Mouse (Mus musculus) left cerebral cortex, adult 2 months (tissue): ENCODE results near the gene Spns3. TPM values are rescaled to one million over a fixed set of nuclear protein-coding genes. Genes with fewer than 3 reads are reported as not detected.

Source experiments
- DNase-seq, 2 experiments: peaks; one replicate each; pipeline ENCODE4 v3.0.0; 2021 to 2022; ENCODE audit warnings: low spot score in 2 of 2, mixed read lengths in 1 of 2; ENCODE audit errors: extremely low spot score in 1 of 2
- H3K27ac ChIP-seq: fragments of 200-600 bp; 2 replicates; pipeline ENCODE4 v1.8.1; 2022
- H3K4me3 ChIP-seq: fragments of 200-600 bp; 2 replicates; pipeline ENCODE4 v1.8.1; 2022
- CTCF ChIP-seq: fragments of 200-600 bp; IDR thresholded peaks from 2 replicates; pipeline ENCODE4 v1.8.1; 2022; ENCODE audit warnings: antibody characterized with exemption, mild to moderate bottlenecking, moderate library complexity
- intact Hi-C: fragments of 180-260 bp; cut with DNase I; formaldehyde crosslinking; loops from one replicate; pipeline ENCODE4 v1.15.1; 2025
- total RNA-seq, 2 experiments: library from RNA; stranded (reverse); gene quantifications; 2 replicates each; pipeline ENCODE4 v1.2.3; 2021

Gene Spns3
- total RNA-seq, 2 experiments from 2014 or later, result 0.38 to 0.47 TPM

- H3K27ac ChIP-seq, result no peak overlapping the region
- intact Hi-C loops, result loop anchor here (10.0 kb wide), 2 partner anchors 279 to 469 kb away; partner anchors contain the start of gene Ncbp3
- H3K4me3 ChIP-seq, result peak overlapping the region; percentile 51
- TF ChIP-seq CTCF, result no peak
- no peak for DNase-seq
Observed at GRCm38 (mm10) chr11:72576111-72576465, 25.8 kb upstream of the Spns3 start.

DNA sequence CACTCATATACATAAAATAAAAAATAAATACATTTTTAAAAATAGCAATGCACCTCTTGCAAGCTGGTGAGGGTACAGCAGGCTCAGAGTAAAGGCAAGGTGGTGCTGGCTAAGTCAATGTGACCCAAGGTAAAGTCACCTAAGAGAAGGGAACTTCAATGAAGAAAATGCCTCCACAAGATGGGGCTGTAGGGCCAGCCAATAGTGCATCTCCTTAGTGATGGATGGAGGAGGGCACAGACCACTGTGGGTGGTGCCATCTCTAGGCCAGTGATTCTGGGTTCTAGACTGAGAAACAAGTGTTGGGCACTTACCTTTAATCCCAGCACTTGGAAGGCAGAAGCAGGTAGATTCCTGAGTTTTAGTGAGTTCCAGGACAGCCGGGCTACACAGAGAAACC is 23.5 kb upstream of the Spns3 start:
- Histone ChIP-seq H3K27ac (no peak overlapping the region), H3K4me3 (no peak overlapping the region)
- intact Hi-C loops, result loop anchor here (5.0 to 10.0 kb wide), 3 partner anchors 163 to 471 kb away; partner anchors contain the start of gene Ncbp3
- no peak for DNase-seq
- peak; percentile 59 for TF ChIP-seq CTCF

GRCm38 (mm10) chr11:72570319-72570979 is 20.1 kb upstream of the Spns3 start:
- peak; percentile 90 for TF ChIP-seq CTCF
- DNase-seq, result peak; percentile 78 to 84
- intact Hi-C loops, result loop anchor here (1.0 to 10.0 kb wide), 5 partner anchors 153 to 474 kb away; partner anchors contain the start of gene Ncbp3
- 0 out of 2 replicates have a peak overlapping the region, but pooled peaks have one; percentile 28 for H3K4me3 ChIP-seq
- no peak overlapping the region for H3K27ac ChIP-seq

DNA sequence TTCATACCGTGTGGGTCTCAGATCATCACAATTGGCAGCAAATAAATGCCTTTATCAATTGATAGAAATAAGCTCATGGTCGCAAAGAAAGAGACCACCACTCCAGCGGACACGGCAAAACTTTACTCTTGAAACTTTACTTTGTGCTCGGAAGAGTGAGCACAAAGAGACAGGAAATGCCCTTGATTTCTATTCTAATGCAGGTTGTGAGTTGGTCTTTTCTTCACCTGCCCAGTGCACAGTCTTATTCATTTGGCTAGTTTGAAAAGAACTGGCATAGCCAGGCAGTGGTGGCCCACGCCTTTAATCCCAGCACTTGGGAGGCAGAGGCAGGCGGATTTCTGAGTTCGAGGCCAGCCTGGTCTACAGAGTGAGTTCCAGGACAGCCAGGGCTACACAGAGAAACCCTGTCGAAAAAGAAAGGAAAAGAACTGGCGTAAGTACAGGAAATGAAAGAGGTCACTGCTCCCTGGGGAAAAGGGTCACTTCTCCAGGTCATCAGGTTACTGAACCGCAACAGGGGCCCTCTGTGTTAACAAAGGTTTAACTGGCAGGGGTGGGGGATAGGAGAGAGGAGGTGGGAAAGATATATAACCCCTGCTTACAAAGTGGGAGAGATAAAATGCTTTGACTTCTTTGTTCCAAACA is 19.5 kb upstream of the Spns3 start:
- no peak for DNase-seq
- no peak for TF ChIP-seq CTCF
- Histone ChIP-seq H3K27ac (no peak overlapping the region), H3K4me3 (no peak overlapping the region)
- intact Hi-C loops, result loop anchor here (1.0 to 10.0 kb wide), 5 partner anchors 154 to 475 kb away; partner anchors contain the start of gene Ncbp3

- intact Hi-C loops, result no loop called here
- no peak for TF ChIP-seq CTCF
- Histone ChIP-seq H3K27ac (no peak overlapping the region), H3K4me3 (no peak overlapping the region)
- DNase-seq, result no peak
Observed at GRCm38 (mm10) chr11:72569051-72569450, 18.7 kb upstream of the Spns3 start.

DNA sequence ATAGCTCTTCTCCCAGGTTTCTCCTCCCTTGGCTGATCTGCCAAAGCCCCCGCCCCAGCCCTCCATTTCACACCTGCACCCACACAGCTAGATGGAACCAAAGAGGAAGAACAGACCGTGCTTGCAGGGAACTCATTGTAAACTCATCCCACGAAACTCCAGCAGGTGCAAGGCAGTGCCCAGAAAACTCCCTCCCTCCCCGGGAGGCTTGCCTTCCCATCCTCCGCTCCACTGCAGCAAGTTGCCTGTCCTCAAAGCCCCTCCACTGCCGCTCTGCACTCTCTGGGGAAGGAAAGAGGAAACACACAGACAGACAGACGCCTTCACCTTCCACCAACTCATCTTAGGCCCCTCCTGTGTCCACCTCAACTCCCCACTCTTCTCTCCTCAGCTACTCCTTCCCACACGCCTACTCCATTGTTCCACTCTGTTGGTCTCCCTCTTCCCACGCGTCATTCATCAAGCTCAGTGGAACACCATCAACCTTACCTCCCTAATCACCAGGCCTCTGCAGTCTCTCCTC is 16.6 kb upstream of the Spns3 start:
- peak; percentile 58 to 76 for DNase-seq
- Histone ChIP-seq H3K4me3 (no peak overlapping the region), H3K27ac (peak overlapping the region; percentile 21)
- TF ChIP-seq CTCF, result no peak
- intact Hi-C loops, result loop anchor here (1.0 to 2.0 kb wide), 3 partner anchors 44 to 452 kb away; partner anchors contain the start of gene Camkk1

DNA sequence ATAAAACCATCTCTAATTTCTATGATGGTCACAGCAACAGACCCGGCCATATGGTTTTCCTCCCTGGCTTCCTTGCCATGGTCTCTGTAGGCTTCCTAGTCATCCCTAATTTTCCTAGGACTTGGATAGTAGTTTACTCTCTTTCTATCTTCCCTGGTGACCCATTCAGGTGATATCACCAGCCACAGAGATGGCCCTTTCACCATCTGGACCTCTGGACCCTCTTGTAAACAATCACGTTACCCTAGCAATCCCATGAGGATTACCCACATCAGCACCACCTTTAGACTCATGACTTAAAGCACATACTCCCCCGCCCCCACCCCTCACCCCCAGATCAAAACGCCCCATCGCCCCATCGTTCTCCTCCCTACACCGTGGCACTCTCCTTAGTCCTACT is 16.0 kb upstream of the Spns3 start:
- Histone ChIP-seq H3K4me3 (no peak overlapping the region), H3K27ac (peak overlapping the region; percentile 21; the same call in 1 of the 2 replicates)
- intact Hi-C loops, result loop anchor here (1.0 to 2.0 kb wide), 3 partner anchors 44 to 452 kb away; partner anchors contain the start of gene Camkk1
- no peak for DNase-seq
- no peak for TF ChIP-seq CTCF

DNA sequence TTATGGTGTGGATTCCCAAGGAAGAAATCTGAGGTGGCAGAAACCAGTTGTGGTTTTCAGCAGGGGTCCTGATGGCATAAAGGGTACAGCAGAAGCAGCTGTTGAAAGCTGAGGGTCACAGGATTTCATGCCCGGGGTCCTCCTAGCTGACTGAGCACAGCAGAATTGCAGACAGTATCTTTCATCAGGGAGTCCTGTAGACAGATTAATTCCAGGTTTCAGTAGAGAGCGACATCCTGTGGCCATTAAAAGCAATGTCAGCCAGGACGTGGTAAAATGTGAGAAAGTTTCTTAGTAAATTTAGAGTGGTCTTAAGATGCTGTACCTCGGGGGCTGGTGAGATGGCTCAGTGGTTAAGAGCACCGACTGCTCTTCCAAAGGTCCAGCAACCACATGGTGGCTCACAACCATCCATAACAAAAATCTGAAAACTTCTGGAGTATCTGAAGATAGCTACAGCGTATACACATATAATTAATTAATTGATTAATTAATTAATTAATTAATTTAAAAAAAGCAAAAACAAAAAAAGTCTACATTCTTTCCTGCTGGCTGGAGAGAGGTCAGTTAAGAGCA is 14.0 kb upstream of the Spns3 start:
- intact Hi-C loops, result loop anchor here (1.0 to 5.0 kb wide), 3 partner anchors 92 to 135 kb away; partner anchors contain the start of gene Mybbp1a
- Histone ChIP-seq H3K27ac (no peak overlapping the region), H3K4me3 (no peak overlapping the region)
- no peak for DNase-seq
- TF ChIP-seq CTCF, result peak; percentile 91

GRCm38 (mm10) chr11:72560661-72561060 is 10.4 kb upstream of the Spns3 start:
- no peak for TF ChIP-seq CTCF
- DNase-seq, result no peak
- no peak overlapping the region for H3K4me3 ChIP-seq
- no peak overlapping the region for H3K27ac ChIP-seq
- intact Hi-C loops, result loop anchor here (5.0 kb wide), 2 partner anchors 88 to 118 kb away; partner anchors contain the start of gene Mybbp1a

- Histone ChIP-seq H3K27ac (no peak overlapping the region), H3K4me3 (no peak overlapping the region)
- intact Hi-C loops, result no loop called here
- DNase-seq, result no peak
- TF ChIP-seq CTCF, result no peak
Observed at GRCm38 (mm10) chr11:72558155-72558554, 7.8 kb upstream of the Spns3 start.

DNA sequence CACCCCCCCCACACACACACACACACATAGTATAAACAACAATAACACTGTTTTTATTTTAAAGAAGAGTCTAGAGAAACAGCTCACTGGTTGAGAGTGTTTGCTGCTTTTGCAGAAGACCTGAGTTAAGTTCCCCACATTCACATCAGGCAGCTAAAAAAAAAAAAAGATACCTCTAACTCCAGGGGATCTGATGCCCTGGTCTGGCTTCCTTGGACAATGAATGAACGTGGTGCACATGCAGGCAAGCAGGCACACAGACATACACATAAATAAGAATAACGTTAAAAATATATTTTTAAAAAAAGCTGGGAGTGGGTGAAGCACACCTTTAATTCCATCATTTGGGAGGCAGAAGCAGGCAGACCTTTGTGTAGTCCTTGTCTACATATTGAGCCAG is 6.6 kb upstream of the Spns3 start:
- no peak for TF ChIP-seq CTCF
- DNase-seq, result no peak
- intact Hi-C loops, result no loop called here
- no peak overlapping the region for H3K27ac ChIP-seq
- no peak overlapping the region for H3K4me3 ChIP-seq

- intact Hi-C loops, result no loop called here
- DNase-seq, result no peak
- no peak for TF ChIP-seq CTCF
- Histone ChIP-seq H3K27ac (no peak overlapping the region), H3K4me3 (no peak overlapping the region)
Observed at GRCm38 (mm10) chr11:72556470-72556869, 6.2 kb upstream of the Spns3 start.
